Mouse (Mus musculus) spleen, embryonic (tissue): ENCODE data around the gene Slfnl1.

ENCODE experiments used
- CTCF ChIA-PET: fragments of 350-600 bp; sonication (Branson Sonifier 250); formaldehyde crosslinking; loops from one replicate; lab custom pipeline; 2022; lab: Charles Lee

The Slfnl1 gene

DNA sequence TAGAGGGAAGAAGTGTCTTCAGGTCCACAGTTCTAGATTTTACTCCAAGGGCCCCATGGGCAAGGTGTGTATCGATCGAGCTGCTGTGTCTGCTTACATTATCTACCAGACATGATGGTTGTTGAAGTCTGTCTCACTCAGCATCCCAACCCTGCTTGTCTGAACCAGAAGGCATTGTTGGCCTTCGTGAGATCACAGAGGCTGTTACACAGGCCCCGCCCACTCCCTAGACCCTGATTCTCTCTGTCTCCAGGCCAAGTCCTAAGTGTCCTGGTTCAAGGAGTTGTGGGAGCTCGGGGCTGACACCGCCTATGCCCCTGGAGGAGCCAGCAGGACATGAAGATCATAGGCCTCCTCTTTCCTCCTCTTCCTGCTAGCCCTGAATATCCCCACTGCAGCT, at the start of gene Slfnl1:
Gene Slfnl1 (plus strand): TSS at position 246 of the 400 bp plus-strand sequence.
- CTCF ChIA-PET, result no interaction called here

DNA sequence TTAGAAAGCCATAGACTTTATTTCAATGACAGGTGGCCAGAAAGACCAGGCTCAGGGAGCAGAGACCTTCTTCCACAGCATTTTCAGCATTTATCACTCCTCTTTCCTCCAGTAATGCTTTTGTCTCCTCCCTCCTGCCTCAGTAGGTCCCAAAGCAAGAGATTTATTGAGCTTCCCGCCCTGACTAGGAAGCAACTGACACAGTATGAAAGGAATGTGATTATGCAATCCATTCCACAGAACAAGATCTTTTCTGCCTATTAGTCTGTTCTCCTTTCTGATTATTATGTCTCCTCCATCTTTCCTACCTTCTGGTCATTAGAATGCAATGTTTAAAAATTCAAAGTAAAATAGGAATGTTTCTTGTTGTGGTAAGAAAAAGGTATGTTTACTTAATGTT, 44.3 kb upstream of the Slfnl1 start:
- CTCF ChIA-PET, result no interaction called here

DNA sequence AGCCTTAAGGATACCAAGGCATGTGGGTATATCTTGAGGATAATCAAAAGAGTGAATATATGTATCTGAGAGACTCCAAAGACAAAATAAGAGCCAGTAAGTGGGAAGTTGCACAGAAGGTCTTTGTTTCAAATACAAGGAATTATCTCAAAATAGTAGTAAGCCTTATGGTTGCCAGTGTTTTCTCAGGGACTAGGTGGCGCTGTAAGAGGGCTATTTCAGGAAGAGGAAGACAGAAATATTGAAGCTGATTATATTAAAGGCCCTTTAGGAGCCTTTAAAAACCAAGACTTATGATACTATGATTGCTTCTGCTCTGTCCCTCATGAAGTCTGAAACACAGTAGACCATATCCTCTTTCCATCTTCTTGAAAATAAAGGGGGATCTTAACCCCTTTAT, 25.1 kb upstream of the Slfnl1 start:
- CTCF ChIA-PET, result no interaction called here

DNA sequence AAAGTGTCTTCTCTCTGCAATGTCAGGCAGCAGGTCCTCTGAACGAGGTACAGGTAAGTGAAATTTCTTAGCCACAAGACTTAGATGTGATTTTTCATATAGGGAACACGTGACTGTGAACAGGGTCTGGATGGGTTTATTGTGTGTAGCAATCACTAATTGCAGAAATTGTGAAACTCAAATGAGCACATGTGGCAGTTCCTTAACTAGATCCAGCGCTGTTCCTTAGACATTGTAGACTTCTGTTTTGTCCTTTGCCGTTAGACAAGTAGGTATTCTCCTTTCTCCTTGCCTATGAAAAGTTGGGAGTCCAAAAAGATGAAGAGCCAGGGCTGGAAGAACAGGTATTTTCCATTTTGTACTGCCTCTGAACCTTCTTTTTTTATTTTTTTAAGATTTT, 20.8 kb upstream of the Slfnl1 start:
- CTCF ChIA-PET, result no interaction called here

DNA sequence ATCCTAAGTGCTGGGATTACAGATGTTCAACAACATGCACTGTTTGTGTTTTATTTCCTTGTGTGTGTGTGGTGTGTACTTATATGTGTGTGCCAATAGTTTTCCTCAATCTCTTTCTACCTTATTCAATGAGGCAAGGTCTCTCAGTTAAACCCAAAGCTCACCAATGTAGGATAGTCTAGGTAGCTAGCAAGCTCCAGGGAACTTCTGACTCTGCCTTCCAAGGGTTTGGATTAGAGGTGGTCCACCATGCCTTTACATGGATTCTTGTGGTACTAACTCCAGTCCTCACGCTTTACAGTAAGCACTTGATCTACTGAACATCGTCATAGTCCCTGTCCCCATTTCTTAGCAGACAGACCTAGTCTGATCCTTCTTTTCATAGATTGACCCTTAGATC, 17.7 kb upstream of the Slfnl1 start:
- CTCF ChIA-PET, result no interaction called here

DNA sequence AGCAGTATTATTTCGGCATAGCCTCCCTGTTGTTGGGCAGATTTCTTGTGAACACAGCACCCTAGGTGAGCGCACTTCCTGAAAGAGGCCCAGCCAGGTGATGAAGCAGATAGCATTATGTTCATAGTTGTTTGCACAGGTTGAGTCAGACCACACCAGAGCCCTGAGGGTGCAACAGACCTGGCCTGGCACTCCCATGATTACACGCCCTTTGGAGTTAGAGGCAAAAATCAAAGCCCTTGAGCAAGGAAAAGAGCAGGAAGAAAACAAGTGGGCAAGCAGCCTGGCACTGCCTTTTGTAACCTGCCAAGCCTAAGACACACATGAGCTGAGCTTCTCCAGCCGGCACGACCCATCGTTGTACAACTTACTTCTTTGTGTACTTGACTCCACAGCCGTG, 15.5 kb upstream of the Slfnl1 start:
- CTCF ChIA-PET, result no interaction called here

DNA sequence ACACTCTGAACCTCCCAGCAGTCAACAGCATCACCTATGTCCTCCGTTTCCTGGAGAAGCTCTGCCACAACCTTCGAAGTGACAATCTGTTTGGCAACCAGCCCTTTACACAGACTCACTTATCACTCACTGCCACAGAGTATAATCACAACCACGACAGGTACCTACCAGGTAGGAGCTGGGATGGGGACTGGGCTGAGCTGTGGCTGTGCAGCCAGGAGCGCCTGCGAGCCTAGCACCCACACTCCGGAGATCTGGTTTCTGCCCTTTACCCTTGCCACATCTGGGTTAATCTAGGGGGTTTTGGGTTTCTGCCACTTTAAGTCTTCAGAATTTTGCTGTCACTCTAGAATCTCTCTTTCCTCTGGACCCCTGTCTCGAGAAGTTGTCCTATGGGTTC, 15.1 kb upstream of the Slfnl1 start:
- CTCF ChIA-PET, result no interaction called here

DNA sequence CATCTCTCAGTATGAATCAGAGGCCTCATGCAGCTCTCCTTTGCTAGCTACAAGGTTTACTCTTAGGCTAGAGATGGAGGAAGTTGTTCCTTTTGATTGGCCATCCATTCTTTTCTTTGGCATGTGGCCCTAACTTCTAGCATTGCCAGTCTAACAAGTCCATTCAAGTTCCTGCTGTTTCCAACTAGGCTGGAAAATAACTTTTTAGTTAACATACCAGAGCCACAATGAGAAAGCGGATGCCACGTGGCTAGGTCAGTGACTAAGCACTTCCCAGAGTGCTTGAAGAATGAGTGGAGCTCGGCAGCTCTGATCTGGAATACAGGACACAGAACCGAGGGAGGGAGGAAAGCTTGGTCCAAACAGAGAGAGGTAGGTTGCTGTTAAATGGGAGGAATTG, 14.7 kb upstream of the Slfnl1 start:
- CTCF ChIA-PET, result no interaction called here

DNA sequence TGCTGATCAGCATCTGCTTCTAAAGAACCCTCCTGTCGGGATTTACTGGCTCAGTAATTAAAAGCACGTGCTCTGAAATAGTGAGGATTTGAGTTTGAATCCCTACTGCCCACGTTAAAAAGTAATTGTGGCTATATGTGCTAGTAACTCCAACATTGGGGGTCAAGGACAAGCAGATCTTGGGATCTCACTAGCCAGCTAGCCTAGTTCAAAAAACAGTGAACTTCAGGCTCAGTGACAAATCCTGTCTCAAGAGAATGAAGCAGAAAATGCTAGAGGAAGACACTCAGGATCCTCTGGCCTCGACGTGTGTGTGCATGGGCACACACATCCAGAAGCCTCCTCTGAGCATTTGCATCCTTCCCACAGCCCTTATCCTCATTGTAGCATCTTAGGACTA, 10.3 kb upstream of the Slfnl1 start:
- CTCF ChIA-PET, result no interaction called here

DNA sequence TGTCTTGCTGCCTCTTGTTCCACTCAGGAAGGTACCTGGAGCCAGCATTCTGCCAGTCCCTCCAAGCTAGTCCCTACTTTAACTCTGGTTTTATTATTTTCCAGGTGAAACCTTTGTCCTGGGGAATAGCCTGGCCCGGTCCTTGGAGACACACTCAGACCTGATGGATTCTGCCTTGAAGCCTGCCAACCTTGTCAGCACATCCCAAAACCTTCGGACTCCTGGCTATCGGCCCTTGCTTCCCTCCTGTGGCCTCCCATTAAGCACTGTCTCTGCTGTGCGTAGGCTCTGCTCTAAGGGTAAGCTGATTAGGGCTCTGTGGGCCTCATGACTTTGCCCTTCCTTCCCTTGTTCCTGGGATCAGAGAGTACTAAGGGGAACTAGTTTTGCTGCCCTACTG, 9.7 kb upstream of the Slfnl1 start:
- CTCF ChIA-PET, result no interaction called here

DNA sequence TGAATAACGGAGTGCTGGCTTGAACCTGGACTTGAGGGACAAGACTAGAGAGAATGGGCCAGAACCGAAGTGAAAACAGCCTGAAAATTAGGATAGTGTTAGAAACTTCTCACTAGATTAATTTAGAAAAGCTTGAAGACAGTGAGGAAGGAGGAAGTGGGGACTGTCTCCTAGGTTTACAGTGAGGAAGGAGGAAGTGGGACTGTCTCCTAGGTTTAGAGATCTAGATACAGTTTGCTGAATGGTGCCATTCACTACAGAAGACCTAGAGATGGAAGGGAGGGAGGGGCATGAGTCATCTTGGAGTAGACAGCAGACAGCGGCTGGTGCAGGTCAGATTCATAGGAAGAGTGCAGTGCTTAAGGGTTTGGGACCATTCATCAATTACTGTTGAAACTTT, 8.9 kb upstream of the Slfnl1 start:
- CTCF ChIA-PET, result no interaction called here

DNA sequence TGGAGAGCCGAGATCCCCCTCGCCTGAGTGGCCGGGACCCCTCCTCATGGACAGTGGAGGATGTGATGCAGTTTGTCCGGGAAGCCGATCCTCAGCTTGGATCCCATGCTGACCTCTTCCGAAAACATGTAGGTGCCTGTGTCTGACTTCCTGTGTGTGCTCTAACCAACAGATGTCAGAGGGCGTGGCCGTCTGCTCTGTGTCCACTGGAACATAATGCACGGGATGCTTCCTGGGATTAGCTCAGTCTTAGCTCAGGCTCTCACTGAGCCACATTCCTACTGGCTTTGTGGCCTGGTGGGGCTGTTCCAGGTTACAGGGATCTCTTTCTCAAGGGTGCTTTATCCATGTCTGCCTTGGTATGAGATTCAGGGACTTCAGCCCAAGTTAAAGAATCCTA, 3.9 kb upstream of the Slfnl1 start:
- CTCF ChIA-PET, result no interaction called here

DNA sequence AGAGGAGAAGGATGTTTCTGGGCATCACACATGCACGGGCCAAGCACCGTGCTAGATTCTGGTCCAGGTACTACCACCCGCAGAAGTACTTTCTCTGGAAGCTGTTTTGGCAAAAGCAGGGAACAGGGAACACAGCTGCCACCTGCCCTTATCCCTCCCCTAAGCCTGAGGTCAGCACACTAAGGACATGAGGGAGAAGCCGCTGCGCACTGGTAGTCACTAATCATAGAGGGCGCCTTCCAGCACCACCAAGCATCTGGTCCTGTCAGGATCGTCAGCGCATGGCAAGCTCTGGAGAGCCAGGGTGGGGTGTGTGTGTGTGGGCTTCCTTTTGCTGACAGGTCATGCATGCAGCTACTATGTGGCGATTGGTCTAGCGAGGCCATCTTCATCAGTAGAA, 6.6 kb downstream of the Slfnl1 start:
- CTCF ChIA-PET, result no interaction called here

DNA sequence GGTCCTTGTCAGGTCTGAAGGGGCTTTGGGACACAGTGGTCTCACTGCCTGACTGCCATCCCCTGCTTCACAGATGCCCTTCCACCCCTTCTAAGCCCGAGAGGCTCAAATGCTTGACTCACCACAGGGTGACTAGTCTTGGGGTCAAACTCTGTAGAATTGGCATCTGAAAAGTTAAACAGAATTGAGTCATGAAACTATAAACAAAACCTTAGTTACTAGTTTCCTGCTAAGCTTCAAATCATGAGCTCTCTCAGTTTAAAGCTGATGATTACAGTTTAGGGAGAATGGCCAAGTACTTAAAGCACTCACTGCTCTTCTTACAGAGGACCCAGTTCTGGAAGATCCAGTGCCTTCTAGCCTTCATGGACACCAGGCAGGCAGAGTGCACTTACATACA, 12.9 kb downstream of the Slfnl1 start:
- CTCF ChIA-PET, result no interaction called here

DNA sequence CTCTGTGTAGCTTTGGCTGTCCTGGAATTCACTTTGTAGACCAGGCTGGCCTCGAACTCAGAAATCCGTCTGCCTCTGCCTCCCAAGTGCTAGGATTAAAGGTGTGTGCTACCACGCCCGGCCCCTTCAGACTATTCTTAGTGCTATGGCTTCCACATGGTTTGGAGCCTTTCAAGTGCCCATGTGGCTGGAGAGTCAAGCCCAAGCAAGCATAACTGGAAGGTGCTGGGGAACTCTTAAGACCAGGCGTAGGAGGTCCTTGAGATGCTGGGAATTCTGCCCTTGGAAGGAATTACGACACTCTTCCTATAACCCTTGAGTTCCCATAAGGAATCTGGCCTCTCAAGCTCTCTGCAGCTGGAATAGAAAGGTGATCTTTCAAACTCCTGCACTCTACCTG, 24.6 kb downstream of the Slfnl1 start:
- CTCF ChIA-PET, result interaction anchor here (0.7 kb wide), 1 partner anchor 13 kb away, joined by 7 read pairs; no protein-coding TSS in a partner anchor

DNA sequence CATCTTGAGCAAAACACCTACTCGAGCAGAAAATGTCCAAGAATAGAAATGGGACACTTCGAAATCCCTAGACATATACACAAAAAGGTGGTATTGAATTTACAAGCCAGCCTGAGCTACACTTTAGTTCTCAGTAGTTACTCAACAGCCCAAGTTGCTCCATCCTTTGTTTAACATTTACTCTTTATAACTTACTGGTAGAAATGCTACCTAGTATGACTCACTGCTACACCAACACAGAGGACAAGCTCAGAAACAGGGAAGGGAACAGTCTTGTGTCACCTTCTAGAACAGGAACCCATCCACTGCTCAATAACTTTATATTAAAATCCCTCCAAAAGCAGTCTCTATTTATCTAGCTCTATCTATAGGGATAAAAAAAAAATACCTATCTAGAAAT, 33.7 kb downstream of the Slfnl1 start:
- CTCF ChIA-PET, result no interaction called here

DNA sequence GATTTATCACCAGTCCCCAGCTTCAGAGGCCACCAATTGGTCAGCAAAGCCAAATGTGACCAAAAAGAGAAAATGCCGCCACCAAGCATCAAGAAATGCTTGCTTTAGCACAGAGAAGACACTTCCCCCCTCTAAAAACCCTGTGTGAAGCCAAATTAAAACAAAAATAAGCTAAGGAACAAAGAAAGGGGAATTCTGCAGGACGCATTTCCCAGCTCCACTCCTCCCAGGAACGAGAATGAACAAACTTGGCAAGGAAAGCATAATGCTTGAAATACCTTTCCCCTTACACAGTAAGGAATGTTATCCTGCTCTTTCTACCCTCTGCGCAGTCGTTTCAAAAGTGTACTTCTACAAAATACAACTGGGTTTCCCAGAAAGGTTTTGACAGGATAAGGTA, 36.0 kb downstream of the Slfnl1 start:
- CTCF ChIA-PET, result no interaction called here

DNA sequence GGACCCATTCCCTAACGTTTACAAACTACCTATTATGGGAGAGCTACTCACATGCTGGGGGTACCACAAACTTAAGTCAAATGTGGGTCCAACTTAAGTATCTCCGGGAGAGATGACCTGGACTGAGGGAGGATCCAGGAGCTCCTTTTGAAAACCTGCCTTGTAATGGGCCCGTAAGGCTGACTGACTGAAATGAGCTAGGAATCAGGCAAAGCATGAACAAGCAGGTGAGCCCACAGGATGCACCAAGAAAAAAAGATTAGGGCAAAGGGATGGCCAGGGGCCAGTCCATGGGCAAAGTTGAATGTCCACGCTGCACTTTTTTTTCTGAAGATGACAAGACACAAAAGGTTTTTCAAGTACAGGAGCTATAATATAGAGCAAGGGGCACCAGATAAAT, 37.0 kb downstream of the Slfnl1 start:
- CTCF ChIA-PET, result interaction anchor here (0.5 kb wide), 1 partner anchor 12 kb away, joined by 7 read pairs; no protein-coding TSS in a partner anchor

DNA sequence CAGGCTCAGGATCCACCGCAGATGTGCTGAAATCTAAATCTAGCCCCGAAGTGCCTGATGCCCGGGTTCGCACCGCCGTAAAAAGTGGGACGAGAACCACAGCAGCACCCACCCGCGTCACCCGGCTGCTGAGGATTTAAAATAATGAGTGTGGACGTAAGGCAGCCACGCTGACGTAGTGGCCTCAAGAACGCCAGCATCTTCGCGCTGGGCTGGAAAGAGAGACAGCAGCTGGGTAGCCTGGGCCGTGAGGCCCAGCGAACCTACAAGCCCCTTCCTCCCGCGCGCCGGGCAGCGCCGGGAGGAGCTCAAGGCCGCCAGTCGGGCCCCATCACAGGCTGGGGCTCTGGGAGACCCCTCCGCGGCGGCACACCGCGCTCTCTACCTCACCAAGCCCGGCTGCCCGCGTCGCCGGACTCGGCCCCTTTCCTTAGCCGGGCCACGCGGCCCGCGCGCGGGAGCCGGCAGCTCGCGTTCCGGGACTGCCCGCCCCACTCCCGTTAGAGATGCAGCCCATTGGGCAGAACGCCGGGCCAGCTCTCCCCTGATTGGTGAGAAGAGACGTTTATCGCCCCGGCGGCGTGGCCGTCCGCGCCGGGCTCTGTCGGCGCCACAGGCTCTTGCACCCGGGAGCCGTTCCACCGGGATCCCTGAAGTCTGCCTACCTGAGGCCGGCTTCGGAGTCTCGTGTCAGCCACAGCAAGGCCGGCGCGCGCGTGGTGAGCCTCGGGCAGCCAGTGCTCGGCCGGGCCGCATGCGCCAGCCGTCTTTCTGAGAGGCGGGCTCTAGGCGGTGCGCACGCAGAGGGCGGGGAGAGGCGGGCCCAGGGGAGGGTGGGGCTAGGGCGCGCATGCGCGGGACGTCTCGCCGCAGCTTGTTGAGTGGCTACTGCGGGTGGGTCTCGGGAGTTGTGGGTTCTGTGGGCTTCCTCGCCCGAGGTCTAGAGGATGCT, 37.7 kb downstream of the Slfnl1 start, which contains the start of gene Ctps:
Gene Ctps (minus strand): TSS at position 791 of the 952 bp plus-strand sequence.
- CTCF ChIA-PET, result interaction anchor here (0.5 kb wide), 1 partner anchor 13 kb away, joined by 7 read pairs; no protein-coding TSS in a partner anchor

DNA sequence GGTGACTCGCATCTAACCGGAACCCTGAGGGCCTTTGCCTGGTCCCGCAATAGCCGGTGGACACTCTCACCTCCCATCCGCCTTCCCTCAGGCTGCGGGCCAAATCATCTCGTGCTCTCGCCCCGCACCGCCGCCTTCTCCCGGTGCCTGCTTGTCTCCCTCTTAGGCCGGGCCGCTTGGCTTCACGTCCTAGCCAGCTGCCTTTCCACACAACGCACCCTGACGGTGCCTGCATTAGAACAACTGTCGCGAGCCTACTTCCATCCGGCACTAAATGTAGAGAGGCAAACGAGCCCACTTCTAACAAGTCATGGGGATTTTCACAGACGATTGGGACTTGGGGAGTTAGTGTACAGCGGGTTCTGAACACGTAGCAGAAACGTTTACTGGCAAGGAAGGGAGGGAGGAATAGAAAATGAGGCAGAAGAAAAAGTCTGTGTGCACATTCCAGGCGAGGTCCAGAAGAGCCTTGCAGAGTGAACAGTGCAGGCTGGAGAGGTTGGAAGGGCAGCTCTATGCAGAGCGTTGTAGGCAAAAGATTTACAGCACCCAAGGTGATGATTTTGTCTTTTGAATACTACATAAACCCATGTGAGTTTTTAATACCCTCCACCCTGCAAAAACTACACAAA, 38.5 kb downstream of the Slfnl1 start:
- CTCF ChIA-PET, result interaction anchor here (0.7 kb wide), 1 partner anchor 627 kb away, joined by 3 read pairs; no protein-coding TSS in a partner anchor

DNA sequence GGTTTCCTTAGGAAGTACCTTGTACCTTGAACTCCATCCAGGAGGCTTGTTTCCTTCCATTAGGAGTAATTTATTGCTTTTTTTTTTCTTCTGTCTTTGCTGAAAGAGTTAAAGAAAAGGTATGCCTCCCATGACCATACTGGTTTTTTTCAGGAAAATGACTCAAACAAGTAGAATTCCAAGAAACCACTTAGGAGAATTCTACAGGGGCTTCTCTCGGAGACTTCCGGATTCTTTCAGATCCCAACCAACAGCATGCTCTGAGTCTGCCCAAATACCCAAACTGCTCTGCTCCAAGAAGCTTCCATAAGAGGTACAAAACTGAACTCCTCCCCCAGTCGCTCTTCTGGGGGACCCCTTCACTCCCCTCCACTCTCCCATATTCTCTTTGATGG, 39.0 kb downstream of the Slfnl1 start:
- CTCF ChIA-PET, result interaction anchor here (0.7 kb wide), 1 partner anchor 626 kb away, joined by 3 read pairs; no protein-coding TSS in a partner anchor

DNA sequence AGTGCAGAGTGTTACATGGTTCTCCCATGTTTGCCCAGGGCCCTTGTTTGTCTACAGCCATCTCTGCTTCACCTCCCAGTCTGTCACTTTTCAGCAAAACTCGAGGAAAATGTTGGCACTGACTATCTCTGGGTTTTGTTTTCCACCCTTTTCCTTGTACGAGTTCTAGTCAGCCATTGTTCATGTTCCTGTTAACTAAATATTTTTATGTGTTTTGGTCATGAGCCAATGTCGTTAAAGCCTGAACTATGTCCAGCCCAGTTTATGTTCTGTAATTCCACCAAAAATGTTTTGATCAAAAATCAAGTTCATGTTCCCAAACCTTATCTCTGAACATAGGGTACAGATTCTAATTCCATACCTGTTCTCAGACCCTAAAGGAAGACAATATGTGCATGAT, 39.7 kb downstream of the Slfnl1 start:
- CTCF ChIA-PET, result no interaction called here

DNA sequence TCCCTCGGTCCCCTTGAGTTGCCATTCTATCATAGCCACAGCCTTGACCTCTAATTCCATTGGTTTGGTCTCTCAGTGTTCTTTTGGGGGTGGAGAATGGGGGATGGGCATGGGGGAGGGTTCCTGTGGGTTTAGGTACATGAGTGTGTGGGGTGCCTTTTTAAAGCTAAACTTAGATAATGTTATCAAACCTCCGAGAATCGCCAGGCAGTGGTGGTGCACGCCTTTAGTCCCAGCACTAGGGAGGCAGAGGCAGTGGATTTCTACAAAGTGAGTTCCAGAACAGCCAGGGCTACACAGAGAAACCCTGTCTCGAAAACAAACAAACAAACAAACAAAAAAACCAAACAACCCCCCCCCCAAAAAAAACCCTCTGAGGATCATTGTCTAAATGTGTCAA, 48.9 kb downstream of the Slfnl1 start:
- CTCF ChIA-PET, result no interaction called here
